Mouse (Mus musculus): ENCODE results near the gene Gga1.

The Gga1 gene

GRCm38 (mm10) chr15:78876991-78877809, at the start of gene Gga1:
Gga1 (plus strand) TSS chr15:78877190.
- DNase-seq (ENCODE audit: low spot score) = peak; percentile 99

DNA sequence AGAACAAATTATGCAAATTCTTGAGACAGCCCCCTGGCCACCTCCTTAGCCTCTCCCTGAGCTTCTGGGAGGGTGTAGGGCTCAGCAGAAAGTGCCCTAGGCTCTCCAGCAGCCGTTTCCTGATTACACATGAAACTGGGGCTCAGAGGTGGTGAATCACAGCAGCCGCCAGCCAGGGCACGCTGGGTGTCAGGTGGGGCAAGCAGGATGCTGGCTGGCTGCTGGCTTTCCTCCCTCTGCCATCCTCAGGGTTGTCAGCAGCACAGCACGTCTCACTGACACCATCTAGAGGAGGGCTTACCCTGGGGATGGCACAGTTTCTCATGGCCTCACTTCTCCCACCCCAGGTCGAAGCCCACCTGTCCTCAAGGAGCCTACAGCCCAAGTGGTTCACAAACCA, 48.7 kb upstream of the Gga1 start:
- DNase-seq (ENCODE audit: low spot score) = peak; percentile 81

DNA sequence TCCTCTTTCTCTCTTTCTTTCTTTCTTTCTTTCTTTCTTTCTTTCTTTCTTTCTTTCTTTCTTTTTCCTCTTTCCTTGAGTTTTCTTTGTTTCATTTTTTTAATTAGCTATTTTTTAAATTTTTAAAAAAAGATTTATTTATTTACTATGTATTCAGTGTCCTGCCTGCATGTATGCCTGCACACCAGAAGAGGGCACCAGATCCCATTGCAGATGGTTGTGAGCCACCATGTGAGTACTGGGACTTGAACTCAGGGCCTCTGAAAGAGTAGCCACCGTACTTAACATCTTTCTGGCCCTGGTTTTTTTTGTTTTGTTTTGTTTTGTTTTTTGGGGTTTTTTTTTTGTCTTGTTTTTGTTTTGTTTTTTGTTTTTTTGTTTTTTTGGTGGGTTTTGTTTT, 47.4 kb upstream of the Gga1 start:
- DNase-seq (ENCODE audit: low spot score) = no peak

- DNase-seq (ENCODE audit: low spot score) = no peak
Observed at GRCm38 (mm10) chr15:78830742-78831719, 46.0 kb upstream of the Gga1 start.

GRCm38 (mm10) chr15:78831720-78832657, 45.0 kb upstream of the Gga1 start:
- DNase-seq (ENCODE audit: low spot score) = no peak

DNA sequence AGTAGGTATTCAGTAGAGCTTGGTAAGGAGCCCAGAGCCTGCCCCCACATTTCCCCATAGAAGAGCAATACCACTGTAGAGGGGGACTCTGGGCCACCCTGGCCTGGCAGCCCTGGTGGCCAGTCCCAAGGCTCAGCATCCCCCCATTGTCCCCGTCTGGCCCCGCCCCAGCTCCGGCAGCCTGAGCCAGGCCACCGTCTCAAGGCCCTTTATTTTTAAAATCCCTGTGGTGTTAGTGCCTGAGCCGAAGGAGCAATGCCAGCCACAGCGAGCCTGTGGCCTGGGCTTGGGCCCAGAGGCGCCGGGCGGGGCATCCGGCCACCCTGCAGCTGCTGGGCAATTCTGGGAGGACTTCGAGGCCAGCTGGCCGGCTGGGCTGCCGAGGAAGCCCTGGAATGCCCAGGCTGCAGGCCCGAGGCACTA, 44.3 kb upstream of the Gga1 start:
- DNase-seq (ENCODE audit: low spot score) = peak; percentile 93

DNA sequence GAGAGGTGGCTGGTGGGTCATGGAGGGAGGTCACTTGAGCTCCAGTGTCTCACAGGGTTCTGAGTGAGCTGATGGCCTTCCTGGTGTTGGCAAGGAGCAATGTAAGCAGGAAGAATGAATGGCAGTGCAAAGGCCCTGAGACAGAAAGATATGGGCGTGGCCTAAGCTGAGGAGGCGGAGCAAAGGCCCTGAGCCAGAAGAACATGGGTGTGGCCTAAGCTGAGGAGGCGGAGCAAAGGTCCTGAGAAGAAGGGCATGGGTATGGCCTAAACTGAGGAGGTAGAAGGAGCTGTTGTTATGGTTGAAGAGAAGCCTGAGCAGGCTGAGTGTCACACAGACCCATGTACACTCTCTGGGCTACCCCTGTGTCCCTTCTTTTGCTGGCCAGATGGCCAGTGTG, 43.4 kb upstream of the Gga1 start:
- DNase-seq (ENCODE audit: low spot score) = peak; percentile 31

GRCm38 (mm10) chr15:78834233-78835005, 42.6 kb upstream of the Gga1 start:
- DNase-seq (ENCODE audit: low spot score) = peak; percentile 62

DNA sequence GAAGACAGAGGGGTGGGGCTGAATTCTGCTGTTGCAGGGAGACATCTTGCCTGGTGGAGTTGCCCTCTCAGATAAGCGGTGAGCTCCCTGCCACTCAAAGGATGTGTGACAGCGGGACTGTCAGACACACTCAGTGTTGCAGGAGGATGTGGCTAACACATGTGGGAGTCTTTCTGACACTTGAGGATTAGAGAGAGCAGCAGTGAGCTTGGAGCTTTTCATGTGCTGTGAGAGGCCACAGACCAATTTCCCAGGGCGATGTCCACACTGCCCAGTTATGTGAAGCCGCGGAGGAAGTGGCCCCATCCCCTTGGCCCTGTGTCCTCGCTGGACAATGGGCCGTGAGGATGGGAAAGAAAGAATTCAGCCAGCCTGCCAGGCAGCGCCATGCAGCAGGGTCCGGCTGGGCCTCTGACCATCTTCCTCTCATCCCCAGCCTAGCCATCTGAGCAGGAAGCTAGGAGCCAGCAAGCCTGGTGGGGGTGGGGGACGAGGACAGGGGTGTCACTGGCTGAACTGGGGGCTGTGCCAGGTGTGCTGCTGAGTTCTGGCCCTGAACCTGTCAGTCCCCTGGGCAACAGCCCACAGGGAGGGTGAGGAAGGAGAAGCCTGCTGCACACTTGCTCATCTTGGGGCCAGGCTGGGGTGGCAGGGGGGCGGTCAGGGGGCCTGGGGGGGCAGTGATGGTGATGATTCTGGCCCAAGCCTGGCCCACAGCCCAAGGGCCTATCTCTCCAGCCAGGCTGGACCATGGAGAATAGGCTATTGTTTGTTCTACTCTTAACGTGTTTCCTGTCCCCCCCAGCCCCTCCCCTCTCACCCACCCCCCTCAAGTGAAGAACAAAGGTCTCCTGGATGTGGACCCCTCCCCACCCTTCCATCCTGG, 41.5 kb upstream of the Gga1 start:
- peak; percentile 70 for DNase-seq (ENCODE audit: low spot score)

GRCm38 (mm10) chr15:78836086-78836621, 40.8 kb upstream of the Gga1 start:
- peak; percentile 90 for DNase-seq (ENCODE audit: low spot score)

DNA sequence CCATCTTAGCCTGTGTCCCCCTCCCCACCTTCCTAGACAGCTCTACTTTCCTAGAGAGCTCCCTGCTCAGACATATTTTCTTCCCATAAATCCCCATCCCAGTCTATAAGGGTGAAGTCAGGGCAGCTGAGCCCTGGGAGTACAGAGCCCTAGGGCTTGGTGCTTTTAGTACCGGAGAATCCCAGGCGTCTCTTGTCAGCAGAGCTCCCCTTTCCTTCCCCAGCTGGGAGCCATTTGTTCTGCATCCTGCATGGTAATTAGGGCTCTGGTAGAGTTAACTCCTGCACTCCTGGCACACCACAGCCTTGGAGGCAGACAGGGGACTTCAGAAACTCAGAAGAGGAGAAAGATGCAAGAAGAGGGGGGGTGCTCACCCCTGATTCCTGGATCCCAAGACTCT, 37.2 kb upstream of the Gga1 start:
- peak; percentile 64 for DNase-seq (ENCODE audit: low spot score)

- no peak for DNase-seq (ENCODE audit: low spot score)
Observed at GRCm38 (mm10) chr15:78840241-78840640, 36.7 kb upstream of the Gga1 start.

- no peak for DNase-seq (ENCODE audit: low spot score)
Observed at GRCm38 (mm10) chr15:78840751-78841150, 36.2 kb upstream of the Gga1 start.

DNA sequence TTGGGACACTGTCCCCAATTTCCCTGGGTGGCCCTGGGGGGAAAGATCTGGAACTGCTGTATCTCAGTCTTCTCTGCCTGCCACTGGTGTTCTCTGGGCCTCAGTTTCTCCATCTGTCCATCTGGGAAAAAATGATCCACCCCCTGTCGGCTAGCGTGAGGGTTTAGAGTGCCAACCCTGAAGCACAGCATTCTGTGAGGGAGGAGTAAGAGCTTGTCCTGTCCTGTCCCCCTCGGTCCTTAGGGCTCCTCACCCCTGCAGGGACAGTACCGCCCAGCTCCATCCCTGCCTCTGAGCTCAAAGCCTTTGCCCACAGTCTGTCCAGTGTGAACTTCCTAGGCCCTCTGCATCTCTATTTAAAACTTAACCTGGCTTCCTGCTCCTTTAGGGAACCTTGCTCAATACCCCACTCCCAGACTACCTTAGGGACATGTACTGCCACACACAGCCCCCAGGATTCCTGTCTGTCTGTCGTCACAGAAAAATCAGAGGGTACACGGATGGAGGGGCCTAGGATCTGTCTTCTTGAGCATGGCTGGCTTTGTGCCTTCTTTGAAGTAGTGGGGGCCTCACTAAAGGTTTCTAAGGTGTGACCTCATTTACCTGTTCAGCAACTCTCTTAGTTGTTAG, 35.7 kb upstream of the Gga1 start:
- no peak for DNase-seq (ENCODE audit: low spot score)

DNA sequence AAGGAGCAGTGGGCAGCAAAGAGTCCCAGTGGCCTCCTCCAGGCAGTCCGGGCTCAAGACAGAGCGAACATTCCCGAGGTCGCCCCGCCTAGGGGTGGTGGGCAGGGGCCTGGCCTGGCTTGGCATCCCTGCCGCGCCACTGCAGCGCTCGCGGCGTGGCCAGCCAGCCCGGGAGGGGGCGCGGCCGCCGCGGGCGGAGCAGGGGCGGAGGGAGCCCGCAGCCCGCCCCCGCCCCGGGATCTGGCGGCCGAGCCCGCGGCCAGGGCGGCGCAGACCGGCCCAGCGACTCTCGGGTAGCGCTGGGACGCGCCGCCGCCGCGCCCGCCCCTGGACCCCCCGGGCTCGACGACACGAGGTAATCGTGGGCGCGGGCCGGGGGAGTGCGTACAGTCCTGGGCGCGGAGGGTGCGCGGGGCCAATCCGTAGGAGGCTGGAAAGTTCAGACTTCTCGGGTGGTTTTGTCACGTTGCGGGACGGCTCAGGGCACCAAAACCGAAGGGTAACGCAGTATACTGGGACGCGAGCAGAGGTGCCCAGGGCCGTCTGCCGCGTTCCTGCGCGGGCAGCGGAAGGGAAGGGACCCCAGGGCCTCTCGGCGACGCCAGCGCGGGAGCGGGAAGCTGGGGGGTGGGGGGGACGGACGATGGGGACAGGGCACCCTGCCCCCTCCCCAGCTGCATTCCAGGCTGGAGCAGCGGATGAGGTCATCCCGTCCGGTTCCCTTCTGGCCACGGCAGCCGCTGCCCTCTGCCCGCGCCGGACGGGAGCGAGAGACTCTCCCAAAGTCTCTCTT, 34.4 kb upstream of the Gga1 start, which contains the start of gene Cdc42ep1:
TSS of gene Cdc42ep1 (plus strand) at position 254 of the 793 bp plus-strand sequence.
- peak; percentile 89 for DNase-seq (ENCODE audit: low spot score)

- no peak for DNase-seq (ENCODE audit: low spot score)
Observed at GRCm38 (mm10) chr15:78843581-78844469, 33.2 kb upstream of the Gga1 start.

- peak; percentile 77 for DNase-seq (ENCODE audit: low spot score)
Observed at GRCm38 (mm10) chr15:78844791-78845190, 32.2 kb upstream of the Gga1 start.
